Mouse (Mus musculus) small intestine, adult 2 months (tissue): ENCODE data around the gene Dctn2.

Experiments
- CTCF ChIP-seq: fragments of 200-500 bp; IDR thresholded peaks from 2 replicates; pipeline ENCODE4 v1.5.1; 2012; ENCODE audit warnings: low read depth, mild to moderate bottlenecking, control low read depth, inconsistent platforms, low read length, moderate library complexity, mixed read lengths; ENCODE audit not compliant: insufficient replicate concordance, insufficient read length; ENCODE audit errors: extremely low read depth
- POLR2A ChIP-seq: fragments of 200-500 bp; IDR thresholded peaks from 2 replicates; pipeline ENCODE4 v1.6.1; 2012; ENCODE audit warnings: low read depth, mild to moderate bottlenecking, control low read depth, inconsistent platforms, low read length, moderate library complexity

- TF ChIP-seq POLR2A (no peak), CTCF (no peak)
Observed at GRCm38 (mm10) chr10:127297015-127297871, 31.1 kb downstream of the Dctn2 start.
